Mouse (Mus musculus) limb, embryonic 11.5 days (tissue): Measurements from ENCODE around the gene Tcap. TPM values are rescaled to one million over a fixed set of nuclear protein-coding genes. Genes with fewer than 3 reads are reported as not detected.

Experiments
- ATAC-seq: fragments of 200-750 bp; cut with Nextera tagmentation; 2 replicates; pipeline ENCODE4 v1.8.0; 2017; ENCODE audit warnings: low read depth; ENCODE audit not compliant: insufficient number of reproducible peaks, low FRiP score, low TSS enrichment
- DNase-seq: peaks from one replicate; pipeline ENCODE4 v3.0.0-alpha.2; 2015; ENCODE audit warnings: low spot score
- H3K27ac ChIP-seq: fragments of 300-500 bp; sonication (generic); replicated peaks from 2 replicates; pipeline ENCODE4 v1.5.1; 2014; ENCODE audit warnings: low read depth, mild to moderate bottlenecking, low read length
- H3K27me3 ChIP-seq: fragments of 300-500 bp; sonication (generic); 2 replicates; pipeline ENCODE4 v1.6.1; 2014; ENCODE audit warnings: mild to moderate bottlenecking, low read length, mixed read lengths; ENCODE audit not compliant: control insufficient read depth, insufficient read depth
- H3K36me3 ChIP-seq: fragments of 300-500 bp; sonication (generic); 2 replicates; pipeline ENCODE4 v1.6.1; 2014; ENCODE audit warnings: mild to moderate bottlenecking, low read length, moderate library complexity, mixed read lengths; ENCODE audit not compliant: control insufficient read depth, insufficient read depth
- H3K4me1 ChIP-seq: fragments of 300-500 bp; sonication (generic); 2 replicates; pipeline ENCODE4 v1.6.1; 2014; ENCODE audit warnings: low read length, mixed read lengths; ENCODE audit not compliant: control insufficient read depth, insufficient read depth
- H3K4me2 ChIP-seq: fragments of 300-500 bp; sonication (generic); 2 replicates; pipeline ENCODE4 v1.6.1; 2014; ENCODE audit warnings: low read depth, mild to moderate bottlenecking, moderate library complexity; ENCODE audit not compliant: severe bottlenecking
- H3K4me3 ChIP-seq: fragments of 300-500 bp; sonication (generic); 2 replicates; pipeline ENCODE4 v1.5.1; 2014; ENCODE audit warnings: low read depth, low read length
- H3K9ac ChIP-seq: fragments of 300-500 bp; sonication (generic); 2 replicates; pipeline ENCODE4 v1.6.1; 2014; ENCODE audit warnings: mild to moderate bottlenecking, low read length
- H3K9me3 ChIP-seq: fragments of 300-500 bp; sonication (generic); 2 replicates; pipeline ENCODE4 v1.6.1; 2016; ENCODE audit warnings: low read length; ENCODE audit not compliant: control insufficient read depth
- WGBS: fragments of 180-500 bp; shearing (Covaris S2); extraction: QIAGEN DNeasy Blood & Tissue Kit; methylation state at CpG from one replicate; pipeline ENCODE4 v1.1.7; 2014; 5-methylcytosine and 5-hydroxymethylcytosine counted together
- polyA plus RNA-seq: library from polyadenylated mRNA; unstranded; fragments of >200 nt; fragmentation: Nextera tagmentation; extraction: Ambion mirVana; gene quantifications from 2 replicates; pipeline ENCODE4 v1.2.1, GENCODE M21; 2014

Gene Tcap
- polyA plus RNA-seq, 1 experiment from 2014 or later, result 0.53 TPM

DNA sequence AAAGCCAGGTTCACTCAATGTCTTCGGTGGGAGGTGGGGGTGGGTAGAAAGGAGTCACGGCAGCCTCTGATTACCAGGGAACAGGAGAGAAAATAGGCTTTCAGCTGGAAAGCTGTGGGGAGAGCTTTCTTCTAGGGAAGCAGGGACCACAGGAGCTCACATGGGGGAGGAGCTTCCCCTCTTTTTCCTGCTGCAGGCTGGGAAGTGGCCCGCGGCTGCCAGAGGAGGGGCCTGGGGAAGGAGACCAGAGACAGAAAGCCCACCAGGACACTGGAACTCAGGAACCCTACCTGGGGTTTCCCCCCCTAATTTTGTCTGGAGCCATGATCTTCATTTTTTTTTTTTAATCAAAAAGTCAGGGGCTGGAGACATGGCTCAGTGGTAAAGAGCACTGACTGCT is 43.0 kb upstream of the Tcap start:
- ATAC-seq (no peak), DNase-seq (no peak)
- Histone ChIP-seq H3K4me2 (no peak overlapping the region), H3K4me3 (no peak overlapping the region), H3K36me3 (no peaks in the 10 kb centered on the region; the same call in 1 of the 2 replicates), H3K9ac (no peak overlapping the region), H3K27ac (no peak overlapping the region), H3K27me3 (peaks cover 74% of the 10 kb centered on the region), H3K9me3 (no peaks in the 10 kb centered on the region), H3K4me1 (peaks cover 18% of the 10 kb centered on the region)
- WGBS, result 9% methylated on average over 3 of the region's 4 CpGs

DNA sequence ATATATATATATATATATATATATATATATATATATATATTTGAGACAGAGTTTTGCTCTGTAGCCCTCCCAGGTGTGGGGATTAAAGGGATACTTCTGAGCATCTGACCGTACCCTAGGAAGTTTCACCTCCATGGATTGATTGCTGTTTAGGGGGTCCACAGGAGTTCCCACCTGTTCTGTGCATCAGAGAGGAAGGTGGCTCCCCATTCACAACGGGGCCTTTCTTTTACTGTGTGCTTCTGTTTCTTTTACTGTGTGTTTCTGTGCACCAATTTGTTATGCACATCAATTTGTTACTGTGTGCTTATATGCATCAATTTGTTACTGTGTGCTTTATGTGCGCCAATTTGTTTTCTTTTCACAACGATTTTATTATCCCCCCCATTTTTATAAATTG is 42.4 kb upstream of the Tcap start:
- DNase-seq, result no peak
- 60% methylated on average over 4 of the region's 4 CpGs for WGBS
- Histone ChIP-seq H3K4me2 (no peak overlapping the region), H3K9me3 (no peaks in the 10 kb centered on the region), H3K4me3 (no peak overlapping the region), H3K36me3 (no peaks in the 10 kb centered on the region; the same call in 1 of the 2 replicates), H3K27ac (no peak overlapping the region), H3K9ac (no peak overlapping the region), H3K4me1 (peaks cover 18% of the 10 kb centered on the region), H3K27me3 (peaks cover 74% of the 10 kb centered on the region)
- no peak for ATAC-seq

- 0 out of 2 replicates have a peak, but pooled peaks have one; percentile 61 for ATAC-seq
Observed at GRCm38 (mm10) chr11:98342000-98342945, 41.3 kb upstream of the Tcap start.

GRCm38 (mm10) chr11:98345253-98345652 is 38.4 kb upstream of the Tcap start:
- 1% methylated on average over 14 of the region's 14 CpGs for WGBS
- Histone ChIP-seq H3K4me3 (no peak overlapping the region), H3K27ac (no peak overlapping the region), H3K4me2 (no peak overlapping the region), H3K4me1 (peaks cover 18% of the 10 kb centered on the region), H3K27me3 (peaks cover 74% of the 10 kb centered on the region), H3K36me3 (no peaks in the 10 kb centered on the region), H3K9ac (no peak overlapping the region), H3K9me3 (no peaks in the 10 kb centered on the region)
- ATAC-seq (no peak), DNase-seq (peak; percentile 91)

More at GRCm38 (mm10) chr11:98342000-98342945, 41.3 kb upstream of the Tcap start:
- Histone ChIP-seq H3K27me3 (peaks cover 74% of the 10 kb centered on the region), H3K36me3 (no peaks in the 10 kb centered on the region; the same call in 1 of the 2 replicates), H3K9me3 (no peaks in the 10 kb centered on the region), H3K27ac (no peak overlapping the region), H3K4me1 (peaks cover 18% of the 10 kb centered on the region), H3K9ac (no peak overlapping the region), H3K4me2 (peak overlapping the region; percentile 36), H3K4me3 (0 out of 2 replicates have a peak overlapping the region, but pooled peaks have one; percentile 8)
- 3% methylated on average over 28 of the region's 29 CpGs for WGBS
- DNase-seq, result peak; percentile 99

DNA sequence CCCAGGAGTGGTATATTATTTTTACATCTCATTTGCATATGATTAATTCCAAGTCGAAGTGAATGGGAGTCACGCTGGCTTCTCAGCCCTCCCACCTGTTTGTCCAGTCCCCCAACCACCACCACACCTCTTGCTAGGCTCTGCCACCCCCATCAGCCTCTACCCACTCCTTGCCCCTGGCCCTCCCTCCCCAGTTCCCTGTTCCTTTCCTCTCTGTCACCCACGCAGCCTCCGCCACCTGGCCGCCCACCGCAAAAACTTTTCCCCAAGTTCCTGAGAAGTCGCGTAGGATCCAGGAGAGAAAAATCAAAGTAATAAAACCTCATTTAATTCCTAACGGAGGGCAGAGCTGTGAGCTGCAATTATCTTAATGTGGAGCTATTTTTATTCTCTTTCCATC is 37.4 kb upstream of the Tcap start:
- Histone ChIP-seq H3K4me1 (peaks cover 18% of the 10 kb centered on the region), H3K27ac (no peak overlapping the region), H3K9ac (no peak overlapping the region), H3K27me3 (peaks cover 76% of the 10 kb centered on the region), H3K36me3 (no peaks in the 10 kb centered on the region), H3K4me3 (no peak overlapping the region), H3K9me3 (no peaks in the 10 kb centered on the region), H3K4me2 (no peak overlapping the region)
- DNase-seq (peak; percentile 20), ATAC-seq (no peak)
- 12% methylated on average over 9 of the region's 9 CpGs for WGBS

DNA sequence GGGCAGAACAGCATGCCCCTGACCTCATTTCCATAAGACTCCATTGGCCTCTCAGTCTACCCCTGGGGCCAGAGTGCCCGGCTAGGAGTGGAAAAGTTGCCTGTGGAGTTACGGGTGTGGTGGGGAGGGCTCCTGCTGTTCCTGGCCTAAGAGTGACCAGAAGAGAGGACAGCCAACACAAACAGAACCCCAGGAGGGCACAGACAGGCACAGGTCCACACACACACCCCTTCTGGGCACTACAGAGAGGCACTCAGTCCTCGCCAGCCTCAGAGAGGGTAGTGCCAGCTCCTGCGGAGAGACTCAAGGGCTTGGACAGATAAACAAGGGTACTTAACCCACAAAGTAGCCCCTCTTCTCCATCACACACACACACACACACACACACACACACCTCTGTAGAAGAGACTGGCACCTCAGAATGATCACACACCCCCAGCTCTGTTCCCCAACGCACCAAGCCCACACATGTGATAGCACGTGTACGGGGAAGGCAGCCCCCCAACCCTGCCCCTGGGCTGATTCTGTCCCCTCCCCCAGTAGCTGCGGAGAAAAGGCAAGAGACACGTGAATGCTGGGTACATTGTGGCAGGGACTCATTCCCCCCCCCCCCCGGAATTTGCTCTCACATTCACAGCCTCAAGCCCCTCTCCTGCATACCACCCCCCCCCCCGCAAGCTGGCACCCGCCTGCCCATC is 36.1 kb upstream of the Tcap start:
- H3K9ac ChIP-seq, result no peak overlapping the region
- DNase-seq (peak; percentile 20), ATAC-seq (no peak)
- H3K4me3 ChIP-seq, result no peak overlapping the region
- H3K36me3 ChIP-seq, result no peaks in the 10 kb centered on the region
- H3K4me2 ChIP-seq, result peak overlapping the region; percentile 84; the same call in 1 of the 2 replicates
- peaks cover 12% of the 10 kb centered on the region for H3K4me1 ChIP-seq
- no peak overlapping the region for H3K27ac ChIP-seq
- H3K27me3 ChIP-seq, result peaks cover 76% of the 10 kb centered on the region
- 7% methylated on average over 10 of the region's 12 CpGs for WGBS
- no peaks in the 10 kb centered on the region for H3K9me3 ChIP-seq

GRCm38 (mm10) chr11:98348083-98348961 is 35.3 kb upstream of the Tcap start, which contains the start of gene Ppp1r1b:
Gene Ppp1r1b (plus strand): TSS chr11:98348404.
- peak; percentile 19; the same call in 1 of the 2 replicates for ATAC-seq
- peak; percentile 62 for DNase-seq
- H3K27me3 ChIP-seq, result peaks cover 81% of the 10 kb centered on the region

More at GRCm38 (mm10) chr11:98348083-98348961, 35.3 kb upstream of the Tcap start, which contains the start of gene Ppp1r1b:
- H3K4me2 ChIP-seq, result peak within 1 kb of the TSS; percentile 84
- peak within 1 kb of the TSS; percentile 47 for H3K4me3 ChIP-seq
- H3K9me3 ChIP-seq, result no peaks in the 10 kb centered on the region
- no peak within 1 kb of the TSS for H3K27ac ChIP-seq
- H3K9ac ChIP-seq, result peak within 1 kb of the TSS; percentile 43
- under 1% methylated on average over 52 of the region's 55 CpGs for WGBS
- H3K4me1 ChIP-seq, result peaks cover 12% of the 10 kb centered on the region
- H3K36me3 ChIP-seq, result no peaks in the 10 kb centered on the region
